Mouse (Mus musculus) forebrain, postnatal 0 days (tissue): ENCODE measurements around the gene Zmynd11. TPM values are rescaled to one million over a fixed set of nuclear protein-coding genes. Genes with fewer than 3 reads are reported as not detected.

Source experiments
- ATAC-seq: fragments of 200-750 bp; cut with Nextera tagmentation; 2 replicates; pipeline ENCODE4 v1.8.0; 2017; ENCODE audit warnings: mild to moderate bottlenecking, moderate library complexity
- DNase-seq: peaks from one replicate; pipeline ENCODE4 v3.0.0-alpha.2; 2015
- H3K27ac ChIP-seq: fragments of 300-500 bp; sonication (generic); 2 replicates; pipeline ENCODE4 v1.5.1; 2014; ENCODE audit warnings: low read depth, mild to moderate bottlenecking, antibody characterized with exemption, low read length, moderate library complexity, mixed read lengths
- H3K27me3 ChIP-seq: fragments of 300-500 bp; sonication (generic); 2 replicates; pipeline ENCODE4 v1.6.1; 2014; ENCODE audit warnings: mild to moderate bottlenecking, low read length, mixed read lengths; ENCODE audit not compliant: insufficient read depth
- H3K36me3 ChIP-seq: fragments of 300-500 bp; sonication (generic); 2 replicates; pipeline ENCODE4 v1.6.1; 2014; ENCODE audit warnings: mild to moderate bottlenecking, moderate library complexity; ENCODE audit not compliant: insufficient read depth
- H3K4me1 ChIP-seq: fragments of 300-500 bp; sonication (generic); 2 replicates; pipeline ENCODE4 v1.6.1; 2014; ENCODE audit warnings: antibody characterized with exemption; ENCODE audit not compliant: insufficient read depth
- H3K4me2 ChIP-seq: fragments of 300-500 bp; sonication (generic); 2 replicates; pipeline ENCODE4 v1.6.1; 2014; ENCODE audit warnings: low read depth, mild to moderate bottlenecking, moderate library complexity
- H3K4me3 ChIP-seq: fragments of 300-500 bp; sonication (generic); 2 replicates; pipeline ENCODE4 v1.5.1; 2014; ENCODE audit warnings: low read depth, low read length, mixed read lengths
- H3K9ac ChIP-seq: fragments of 300-500 bp; sonication (generic); 2 replicates; pipeline ENCODE4 v1.6.1; 2014; ENCODE audit warnings: mild to moderate bottlenecking
- H3K9me3 ChIP-seq: fragments of 300-500 bp; sonication (generic); 2 replicates; pipeline ENCODE4 v1.6.1; 2016; ENCODE audit warnings: low read length
- CTCF ChIP-seq: sonication (generic); IDR thresholded peaks from 2 replicates; pipeline ENCODE4 v1.5.1; 2016; ENCODE audit warnings: antibody characterized with exemption, control low read depth, low read depth
- WGBS: fragments of 180-500 bp; shearing (Covaris S2); extraction: QIAGEN DNeasy Blood & Tissue Kit; methylation state at CpG from one replicate; pipeline ENCODE4 v1.1.7; 2014; 5-methylcytosine and 5-hydroxymethylcytosine counted together
- polyA plus RNA-seq: library from polyadenylated mRNA; unstranded; fragments of >200 nt; fragmentation: Nextera tagmentation; extraction: Ambion mirVana; gene quantifications from 2 replicates; pipeline ENCODE4 v1.2.1, GENCODE M21; 2015
- total RNA-seq: library from RNA; depleted of rRNA; stranded (reverse); fragments of >200 nt; gene quantifications from 2 replicates; pipeline ENCODE4 v1.2.3, GENCODE M21; 2014

Zmynd11 gene
- total and polyA plus RNA-seq, 2 experiments from 2014 or later: 157 to 237 TPM

GRCm38 (mm10) chr13:9766497-9766896 lies 1.4 kb upstream of the Zmynd11 start:
- Histone ChIP-seq H3K4me2 (no peak overlapping the region), H3K27ac (no peak overlapping the region), H3K36me3 (no peaks in the 10 kb centered on the region), H3K9me3 (no peaks in the 10 kb centered on the region), H3K4me1 (peaks cover 11% of the 10 kb centered on the region), H3K4me3 (no peak overlapping the region), H3K9ac (no peak overlapping the region), H3K27me3 (no peaks in the 10 kb centered on the region)
- TF ChIP-seq CTCF: no peak
- WGBS: 96% methylated on average over 1 of the region's 1 CpGs
- no peak for DNase-seq
- ATAC-seq: no peak

DNA sequence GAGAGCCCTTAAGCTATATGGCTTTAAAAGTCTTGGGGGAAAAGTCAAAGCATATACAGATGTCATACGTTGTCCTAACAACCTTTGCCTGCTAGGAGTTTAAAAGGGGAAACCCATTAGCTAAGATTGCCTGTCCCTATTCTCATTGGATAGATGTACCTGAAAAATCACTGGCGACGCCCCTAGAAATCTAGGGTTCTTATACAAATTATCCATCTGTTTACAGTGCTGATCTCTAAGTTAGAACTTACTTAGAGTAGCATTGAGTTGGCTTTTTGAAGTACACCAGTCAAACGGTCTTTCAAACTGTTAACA lies 364 bp upstream of the Zmynd11 start:
- no peak for TF ChIP-seq CTCF
- DNase-seq (no peak), ATAC-seq (no peak)
- 7% methylated on average over 4 of the region's 4 CpGs for WGBS
- no peaks in the 10 kb centered on the region for H3K27me3 ChIP-seq
- no peaks in the 10 kb centered on the region for H3K9me3 ChIP-seq
- peak overlapping the region; percentile 99 for H3K9ac ChIP-seq
- H3K4me1 ChIP-seq: peaks cover 11% of the 10 kb centered on the region
- peak overlapping the region; percentile 62 for H3K4me2 ChIP-seq
- no peaks in the 10 kb centered on the region for H3K36me3 ChIP-seq
- peak overlapping the region; percentile 90 for H3K4me3 ChIP-seq
- peak overlapping the region; percentile 99 for H3K27ac ChIP-seq

DNA sequence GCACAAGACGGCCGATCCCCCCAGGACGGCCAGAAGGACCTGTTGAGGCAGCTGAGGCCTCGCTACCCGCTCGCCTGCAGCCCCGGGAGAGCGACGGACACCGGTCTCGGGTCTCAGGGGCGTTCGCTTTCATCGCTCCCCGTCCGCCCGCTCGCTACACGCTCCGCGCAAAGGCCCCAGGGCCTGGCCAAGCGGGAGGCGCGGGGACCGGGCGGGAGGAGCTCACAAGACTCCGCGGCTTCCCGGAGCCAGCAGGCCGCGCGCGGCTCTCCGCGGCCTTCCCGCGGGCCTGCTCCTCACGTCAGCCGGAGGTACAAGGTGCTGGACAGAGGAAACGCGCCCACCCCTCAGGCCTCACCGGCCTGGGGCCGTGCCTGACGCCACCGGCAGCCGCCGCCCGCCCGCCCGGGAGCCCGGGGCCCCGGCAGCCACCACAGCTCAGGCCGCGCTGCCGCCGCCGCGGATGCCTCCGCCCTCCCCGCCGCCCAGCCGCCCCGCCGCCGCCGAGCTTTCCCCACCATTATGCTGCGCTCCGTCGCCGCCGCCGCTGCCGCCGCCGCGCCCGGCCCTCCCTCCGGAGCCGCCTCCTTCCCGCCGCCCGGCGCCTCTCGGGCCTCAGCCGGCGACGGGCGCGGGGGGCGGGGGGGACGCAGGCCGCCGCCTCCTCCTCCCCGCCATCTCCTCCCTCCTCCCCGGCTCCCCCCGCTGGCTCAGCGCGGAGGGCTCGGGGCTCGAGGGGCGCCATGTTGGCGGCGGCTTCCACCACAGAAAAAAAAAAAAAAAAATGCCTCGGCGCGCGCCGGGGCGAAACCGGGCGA lies 1.1 kb downstream of the Zmynd11 start:
- H3K27ac ChIP-seq: peak overlapping the region; percentile 99
- no peak for TF ChIP-seq CTCF
- WGBS: 2% methylated on average over 58 of the region's 111 CpGs

DNA sequence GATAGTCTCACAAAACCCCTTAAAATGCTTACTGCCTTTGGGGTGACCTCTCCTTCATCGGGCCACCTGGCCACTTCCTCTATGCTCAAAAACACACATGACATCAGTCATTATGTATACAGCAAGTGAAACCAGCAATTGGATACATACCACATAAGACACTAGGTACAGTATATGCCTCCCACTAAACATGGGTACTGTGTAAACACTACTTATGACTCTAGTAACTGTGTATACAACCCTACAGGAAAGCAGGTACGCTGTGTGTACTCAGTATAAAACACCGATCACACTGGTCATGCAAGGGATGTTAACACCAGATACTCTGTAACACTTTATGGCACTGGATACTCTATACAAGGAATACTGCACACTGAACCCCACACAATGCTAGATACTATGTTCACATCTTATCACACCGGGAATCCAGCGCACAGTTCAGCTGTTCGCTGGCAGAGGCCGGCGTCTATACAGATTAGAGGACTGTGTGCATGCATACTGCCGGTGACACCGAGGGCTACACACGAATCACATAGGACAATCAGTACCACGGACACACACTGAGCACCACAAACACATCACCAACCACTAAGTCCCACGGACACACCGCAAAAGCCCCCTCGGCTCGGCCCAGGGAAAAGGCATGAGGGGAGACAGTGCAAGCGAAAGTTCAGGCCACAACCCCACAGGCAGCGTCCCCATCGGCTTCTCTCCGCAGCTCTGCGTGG lies 1.9 kb downstream of the Zmynd11 start:
- H3K4me3 ChIP-seq: peak overlapping the region; percentile 90
- peak overlapping the region; percentile 99 for H3K9ac ChIP-seq
- peaks cover 25% of the 10 kb centered on the region for H3K4me1 ChIP-seq
- H3K27me3 ChIP-seq: no peaks in the 10 kb centered on the region
- peak overlapping the region; percentile 99 for H3K27ac ChIP-seq
- 5% methylated on average over 21 of the region's 21 CpGs for WGBS
- no peak for DNase-seq
- H3K36me3 ChIP-seq: no peaks in the 10 kb centered on the region
- no peaks in the 10 kb centered on the region for H3K9me3 ChIP-seq
- TF ChIP-seq CTCF: no peak
- ATAC-seq: peak; percentile 40
- H3K4me2 ChIP-seq: peak overlapping the region; percentile 62

More for the DNA sequence above, 1.1 kb downstream of the Zmynd11 start:
- Histone ChIP-seq H3K4me2 (peak overlapping the region; percentile 62), H3K36me3 (no peaks in the 10 kb centered on the region), H3K9ac (peak overlapping the region; percentile 99), H3K4me1 (peaks cover 19% of the 10 kb centered on the region), H3K4me3 (peak overlapping the region; percentile 90), H3K9me3 (no peaks in the 10 kb centered on the region), H3K27me3 (no peaks in the 10 kb centered on the region)
- DNase-seq (peak; percentile 79), ATAC-seq (peak; percentile 71)

DNA sequence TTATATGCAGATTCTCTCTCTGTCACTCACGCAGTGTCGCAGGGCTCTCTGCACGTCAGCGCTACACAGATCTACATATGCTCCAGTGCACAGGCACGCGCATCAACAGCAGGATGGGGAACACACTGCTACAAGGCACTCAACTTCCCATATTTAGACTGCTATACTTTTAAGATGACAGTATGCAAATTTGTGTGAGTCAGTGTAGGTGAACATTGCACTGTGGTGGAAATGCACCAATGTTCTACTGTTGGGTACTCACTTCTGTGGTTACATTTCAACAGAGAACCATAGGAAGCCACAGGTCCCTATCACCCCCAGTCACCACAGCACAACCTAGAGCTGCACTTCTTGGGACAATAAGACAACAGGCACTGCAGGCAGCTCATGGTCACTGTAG lies 5.1 kb downstream of the Zmynd11 start:
- Histone ChIP-seq H3K27ac (no peak overlapping the region), H3K4me2 (no peak overlapping the region), H3K4me3 (no peak overlapping the region), H3K9me3 (no peaks in the 10 kb centered on the region), H3K36me3 (no peaks in the 10 kb centered on the region), H3K27me3 (no peaks in the 10 kb centered on the region), H3K9ac (no peak overlapping the region), H3K4me1 (peaks cover 26% of the 10 kb centered on the region)
- WGBS: 12% methylated on average over 6 of the region's 6 CpGs
- no peak for TF ChIP-seq CTCF
- DNase-seq: peak; percentile 29
- ATAC-seq: peak; percentile 17

GRCm38 (mm10) chr13:9757842-9758491 lies 7.2 kb downstream of the Zmynd11 start:
- Histone ChIP-seq H3K27ac (0 out of 2 replicates have a peak overlapping the region, but pooled peaks have one; percentile 40), H3K4me2 (no peak overlapping the region), H3K4me3 (0 out of 2 replicates have a peak overlapping the region, but pooled peaks have one; percentile 7), H3K9ac (no peak overlapping the region), H3K27me3 (no peaks in the 10 kb centered on the region), H3K9me3 (no peaks in the 10 kb centered on the region), H3K36me3 (no peaks in the 10 kb centered on the region), H3K4me1 (peaks cover 26% of the 10 kb centered on the region)
- no peak for TF ChIP-seq CTCF
- DNase-seq (peak; percentile 61), ATAC-seq (peak; percentile 79)
- 16% methylated on average over 9 of the region's 9 CpGs for WGBS
